Mouse (Mus musculus) C2C12 (cell line): Measurements from ENCODE around the gene Prdm1.

Source experiments
- CEBPB ChIP-seq: IDR thresholded peaks from one replicate; pipeline ENCODE4 v1.6.1; 2011; ENCODE audit warnings: low read depth, mild to moderate bottlenecking, control low read depth, moderate library complexity
- CTCF ChIP-seq: IDR thresholded peaks from one replicate; pipeline ENCODE4 v1.5.1; 2011; ENCODE audit not compliant: control insufficient read depth, insufficient read depth, insufficient read length
- MAX ChIP-seq: IDR thresholded peaks from one replicate; pipeline ENCODE4 v1.6.1; 2011; ENCODE audit warnings: mild to moderate bottlenecking, control low read depth
- MYOD1 ChIP-seq: IDR thresholded peaks from one replicate; pipeline ENCODE4 v1.6.1; 2011; ENCODE audit warnings: low read depth; ENCODE audit not compliant: control insufficient read depth, insufficient read length
- MYOG ChIP-seq: IDR thresholded peaks from one replicate; pipeline ENCODE4 v1.6.1; 2011; ENCODE audit not compliant: control insufficient read depth, insufficient read length; ENCODE audit errors: extremely low read depth

DNA sequence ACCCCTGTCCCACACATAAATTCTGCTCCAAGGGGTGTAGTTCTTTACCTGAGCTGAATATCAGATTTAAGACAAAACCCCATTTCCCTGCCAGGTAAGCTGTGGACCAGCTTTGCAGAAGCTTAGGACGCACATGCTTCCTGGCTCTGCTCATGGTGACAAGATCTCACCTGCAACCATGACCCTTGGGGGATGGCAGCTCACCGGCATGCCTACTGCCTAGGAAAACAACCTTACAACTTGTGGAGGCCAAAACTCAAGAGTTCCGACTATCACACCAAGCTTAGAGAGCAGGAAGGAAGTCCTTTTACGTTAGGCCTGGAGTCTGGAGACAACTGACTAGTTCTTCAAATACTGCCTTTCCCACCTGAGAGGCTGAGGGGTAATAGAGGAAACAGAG lies 64.4 kb downstream of the Prdm1 start:
- TF ChIP-seq CTCF (no peak), MYOD1 (no peak), CEBPB (no peak), MYOG (no peak), MAX (no peak)
